Mouse (Mus musculus): ENCODE measurements at regions not wholly inside any gene's neighbourhood (a gene's known extent, or its start where the extent isn't known, plus 50 kb on each side); places are given as distances from the start of the nearest gene placed in this dataset.

GRCm38 (mm10) chr1:69367531-69367930, 259.7 kb upstream of the Erbb4 start:
- no peak for TF ChIP-seq POLR2A (IDR thresholded peaks at IDR 0.05; ENCODE audit: insufficient read depth, low read length)
- TF ChIP-seq CTCF (IDR thresholded peaks at IDR 0.05; ENCODE audit: low read depth, low read length) = no peak
- H3K27me3 ChIP-seq (ENCODE audit: control insufficient read depth, insufficient read depth, low read length, poor library complexity, severe bottlenecking) = no peaks in the 10 kb centered on the region
- H3K4me1 ChIP-seq (ENCODE audit: control insufficient read depth, insufficient read depth, low read length) = no peaks in the 10 kb centered on the region
- no peak overlapping the region for H3K4me3 ChIP-seq (ENCODE audit: low read depth, low read length)
- no peaks in the 10 kb centered on the region for H3K36me3 ChIP-seq (ENCODE audit: control insufficient read depth, insufficient read depth, low read length, poor library complexity, severe bottlenecking)
- H3K9ac ChIP-seq (ENCODE audit: low read depth, poor library complexity, severe bottlenecking) = no peak overlapping the region
- no peaks in the 10 kb centered on the region for H3K9me3 ChIP-seq (replicated peaks; ENCODE audit: control insufficient read depth, insufficient read depth, low read length, poor library complexity, severe bottlenecking)
- no peak overlapping the region for H3K27ac ChIP-seq (ENCODE audit: insufficient read depth, low read length)

GRCm38 (mm10) chr1:69364069-69364468, 256.2 kb upstream of the Erbb4 start:
- H3K36me3 ChIP-seq (ENCODE audit: control insufficient read depth, insufficient read depth, low read length, poor library complexity, severe bottlenecking) = no peaks in the 10 kb centered on the region
- H3K9ac ChIP-seq (ENCODE audit: low read depth, poor library complexity, severe bottlenecking) = no peak overlapping the region
- H3K27me3 ChIP-seq (ENCODE audit: control insufficient read depth, insufficient read depth, low read length, poor library complexity, severe bottlenecking) = no peaks in the 10 kb centered on the region
- H3K9me3 ChIP-seq (replicated peaks; ENCODE audit: control insufficient read depth, insufficient read depth, low read length, poor library complexity, severe bottlenecking) = no peaks in the 10 kb centered on the region
- no peaks in the 10 kb centered on the region for H3K4me1 ChIP-seq (ENCODE audit: control insufficient read depth, insufficient read depth, low read length)
- no peak for TF ChIP-seq POLR2A (IDR thresholded peaks at IDR 0.05; ENCODE audit: insufficient read depth, low read length)
- TF ChIP-seq EP300 (IDR thresholded peaks at IDR 0.05; ENCODE audit: insufficient read depth, low read depth, low read length) = no peak
- TF ChIP-seq CTCF (IDR thresholded peaks at IDR 0.05; ENCODE audit: low read depth, low read length) = no peak
- H3K4me3 ChIP-seq (ENCODE audit: low read depth, low read length) = no peak overlapping the region
- no peak overlapping the region for H3K27ac ChIP-seq (ENCODE audit: insufficient read depth, low read length)

GRCm38 (mm10) chr1:69357548-69357947, 249.7 kb upstream of the Erbb4 start:
- Histone ChIP-seq H3K9ac (ENCODE audit: low read depth, poor library complexity, severe bottlenecking) (no peak overlapping the region), H3K27me3 (ENCODE audit: control insufficient read depth, insufficient read depth, low read length, poor library complexity, severe bottlenecking) (no peaks in the 10 kb centered on the region), H3K36me3 (ENCODE audit: control insufficient read depth, insufficient read depth, low read length, poor library complexity, severe bottlenecking) (no peaks in the 10 kb centered on the region), H3K9me3 (replicated peaks; ENCODE audit: control insufficient read depth, insufficient read depth, low read length, poor library complexity, severe bottlenecking) (no peaks in the 10 kb centered on the region), H3K4me1 (ENCODE audit: control insufficient read depth, insufficient read depth, low read length) (no peaks in the 10 kb centered on the region), H3K27ac (ENCODE audit: insufficient read depth, low read length) (no peak overlapping the region), H3K4me3 (ENCODE audit: low read depth, low read length) (no peak overlapping the region)
- TF ChIP-seq CTCF (IDR thresholded peaks at IDR 0.05; ENCODE audit: low read depth, low read length) (no peak), POLR2A (IDR thresholded peaks at IDR 0.05; ENCODE audit: insufficient read depth, low read length) (no peak), EP300 (IDR thresholded peaks at IDR 0.05; ENCODE audit: insufficient read depth, low read depth, low read length) (no peak)

- no peaks in the 10 kb centered on the region for H3K36me3 ChIP-seq (ENCODE audit: control insufficient read depth, insufficient read depth, low read length, poor library complexity, severe bottlenecking)
- H3K4me1 ChIP-seq (ENCODE audit: control insufficient read depth, insufficient read depth, low read length) = no peaks in the 10 kb centered on the region
- no peak overlapping the region for H3K9ac ChIP-seq (ENCODE audit: low read depth, poor library complexity, severe bottlenecking)
- no peaks in the 10 kb centered on the region for H3K27me3 ChIP-seq (ENCODE audit: control insufficient read depth, insufficient read depth, low read length, poor library complexity, severe bottlenecking)
- H3K27ac ChIP-seq (ENCODE audit: insufficient read depth, low read length) = no peak overlapping the region
- no peaks in the 10 kb centered on the region for H3K9me3 ChIP-seq (replicated peaks; ENCODE audit: control insufficient read depth, insufficient read depth, low read length, poor library complexity, severe bottlenecking)
- TF ChIP-seq POLR2A (IDR thresholded peaks at IDR 0.05; ENCODE audit: insufficient read depth, low read length) = no peak
- no peak for TF ChIP-seq EP300 (IDR thresholded peaks at IDR 0.05; ENCODE audit: insufficient read depth, low read depth, low read length)
- no peak for TF ChIP-seq CTCF (IDR thresholded peaks at IDR 0.05; ENCODE audit: low read depth, low read length)
- no peak overlapping the region for H3K4me3 ChIP-seq (ENCODE audit: low read depth, low read length)
These were observed 242.6 kb upstream of the Erbb4 start for GRCm38 (mm10) chr1:69350417-69350816.

GRCm38 (mm10) chr1:69349826-69350225, 242.0 kb upstream of the Erbb4 start:
- H3K27ac ChIP-seq (ENCODE audit: insufficient read depth, low read length) = no peak overlapping the region
- H3K9me3 ChIP-seq (replicated peaks; ENCODE audit: control insufficient read depth, insufficient read depth, low read length, poor library complexity, severe bottlenecking) = no peaks in the 10 kb centered on the region
- no peak overlapping the region for H3K4me3 ChIP-seq (ENCODE audit: low read depth, low read length)
- no peaks in the 10 kb centered on the region for H3K36me3 ChIP-seq (ENCODE audit: control insufficient read depth, insufficient read depth, low read length, poor library complexity, severe bottlenecking)
- TF ChIP-seq EP300 (IDR thresholded peaks at IDR 0.05; ENCODE audit: insufficient read depth, low read depth, low read length) = no peak
- TF ChIP-seq POLR2A (IDR thresholded peaks at IDR 0.05; ENCODE audit: insufficient read depth, low read length) = no peak
- TF ChIP-seq CTCF (IDR thresholded peaks at IDR 0.05; ENCODE audit: low read depth, low read length) = no peak
- no peak overlapping the region for H3K9ac ChIP-seq (ENCODE audit: low read depth, poor library complexity, severe bottlenecking)
- no peaks in the 10 kb centered on the region for H3K4me1 ChIP-seq (ENCODE audit: control insufficient read depth, insufficient read depth, low read length)
- H3K27me3 ChIP-seq (ENCODE audit: control insufficient read depth, insufficient read depth, low read length, poor library complexity, severe bottlenecking) = no peaks in the 10 kb centered on the region

GRCm38 (mm10) chr1:69342100-69342499, 234.2 kb upstream of the Erbb4 start:
- H3K9ac ChIP-seq (ENCODE audit: low read depth, poor library complexity, severe bottlenecking) = no peak overlapping the region
- TF ChIP-seq CTCF (IDR thresholded peaks at IDR 0.05; ENCODE audit: low read depth, low read length) (no peak), POLR2A (IDR thresholded peaks at IDR 0.05; ENCODE audit: insufficient read depth, low read length) (no peak), EP300 (IDR thresholded peaks at IDR 0.05; ENCODE audit: insufficient read depth, low read depth, low read length) (no peak)
- no peaks in the 10 kb centered on the region for H3K4me1 ChIP-seq (ENCODE audit: control insufficient read depth, insufficient read depth, low read length)
- H3K27me3 ChIP-seq (ENCODE audit: control insufficient read depth, insufficient read depth, low read length, poor library complexity, severe bottlenecking) = no peaks in the 10 kb centered on the region
- no peak overlapping the region for H3K4me3 ChIP-seq (ENCODE audit: low read depth, low read length)
- no peak overlapping the region for H3K27ac ChIP-seq (ENCODE audit: insufficient read depth, low read length)
- no peaks in the 10 kb centered on the region for H3K36me3 ChIP-seq (ENCODE audit: control insufficient read depth, insufficient read depth, low read length, poor library complexity, severe bottlenecking)
- no peaks in the 10 kb centered on the region for H3K9me3 ChIP-seq (replicated peaks; ENCODE audit: control insufficient read depth, insufficient read depth, low read length, poor library complexity, severe bottlenecking)

Data from ES-Bruce4 (cell line).